Mouse (Mus musculus): ENCODE measurements around the gene Tet2. TPM values are rescaled to one million over a fixed set of nuclear protein-coding genes. Genes with fewer than 3 reads are reported as not detected.

Tet2 gene
- polyA plus RNA-seq, 1 experiment from 2014 or later: 16.1 TPM

GRCm38 (mm10) chr3:133435774-133436148, 109.2 kb downstream of the Tet2 start:
- no peaks in the 10 kb centered on the region for H3K4me1 ChIP-seq (ENCODE audit: insufficient read depth, low read depth, low read length)
- no peak overlapping the region for H3K4me2 ChIP-seq (replicated peaks; ENCODE audit: low read depth, low read length)
- H3K36me3 ChIP-seq (ENCODE audit: insufficient read depth, low read length): no peaks in the 10 kb centered on the region
- no peaks in the 10 kb centered on the region for H3K27me3 ChIP-seq (replicated peaks; ENCODE audit: insufficient read depth, low read length)
- H3K27ac ChIP-seq (ENCODE audit: low read length): no peak overlapping the region
- DNase-seq (ENCODE audit: low spot score): no peak
- no peak for ATAC-seq
- H3K9ac ChIP-seq (replicated peaks; ENCODE audit: low read depth): no peak overlapping the region
- no peak for TF ChIP-seq CTCF (IDR thresholded peaks at IDR 0.05)
- no peak for TF ChIP-seq EP300 (IDR thresholded peaks at IDR 0.05)
- H3K4me3 ChIP-seq (ENCODE audit: low read depth, low read length): no peak overlapping the region
- no peaks in the 10 kb centered on the region for H3K9me3 ChIP-seq (ENCODE audit: low read length)
- 59% methylated on average over 1 of the region's 1 CpGs for WGBS

- H3K9me3 ChIP-seq (ENCODE audit: low read length): no peaks in the 10 kb centered on the region
- H3K4me2 ChIP-seq (replicated peaks; ENCODE audit: low read depth, low read length): no peak overlapping the region
- H3K27me3 ChIP-seq (replicated peaks; ENCODE audit: insufficient read depth, low read length): no peaks in the 10 kb centered on the region
- H3K36me3 ChIP-seq (ENCODE audit: insufficient read depth, low read length): no peaks in the 10 kb centered on the region
- no peak overlapping the region for H3K9ac ChIP-seq (replicated peaks; ENCODE audit: low read depth)
- H3K27ac ChIP-seq (ENCODE audit: low read length): no peak overlapping the region
- no peak overlapping the region for H3K4me3 ChIP-seq (ENCODE audit: low read depth, low read length)
- 82% methylated on average over 6 of the region's 6 CpGs for WGBS
- H3K4me1 ChIP-seq (ENCODE audit: insufficient read depth, low read depth, low read length): no peaks in the 10 kb centered on the region
- TF ChIP-seq EP300 (IDR thresholded peaks at IDR 0.05) (no peak), CTCF (IDR thresholded peaks at IDR 0.05) (no peak)
- no peak for DNase-seq (ENCODE audit: low spot score)
- no peak for ATAC-seq
These were observed 109.7 kb downstream of the Tet2 start for GRCm38 (mm10) chr3:133435141-133435773.

GRCm38 (mm10) chr3:133429394-133430173, 115.4 kb downstream of the Tet2 start:
- H3K9ac ChIP-seq (replicated peaks; ENCODE audit: low read depth): no peak overlapping the region
- TF ChIP-seq CTCF (IDR thresholded peaks at IDR 0.05): no peak
- TF ChIP-seq EP300 (IDR thresholded peaks at IDR 0.05): no peak
- 72% methylated on average over 4 of the region's 4 CpGs for WGBS
- H3K36me3 ChIP-seq (ENCODE audit: insufficient read depth, low read length): no peaks in the 10 kb centered on the region
- no peak overlapping the region for H3K4me2 ChIP-seq (replicated peaks; ENCODE audit: low read depth, low read length)
- no peaks in the 10 kb centered on the region for H3K27me3 ChIP-seq (replicated peaks; ENCODE audit: insufficient read depth, low read length)
- H3K4me1 ChIP-seq (ENCODE audit: insufficient read depth, low read depth, low read length): no peaks in the 10 kb centered on the region
- no peak overlapping the region for H3K4me3 ChIP-seq (ENCODE audit: low read depth, low read length)
- H3K9me3 ChIP-seq (ENCODE audit: low read length): no peaks in the 10 kb centered on the region
- no peak overlapping the region for H3K27ac ChIP-seq (ENCODE audit: low read length)
- no peak for ATAC-seq
- no peak for DNase-seq (ENCODE audit: low spot score)

GRCm38 (mm10) chr3:133428003-133428402, 116.9 kb downstream of the Tet2 start:
- no peak for ATAC-seq
- Histone ChIP-seq H3K27ac (ENCODE audit: low read length) (no peak overlapping the region), H3K9ac (replicated peaks; ENCODE audit: low read depth) (no peak overlapping the region), H3K27me3 (replicated peaks; ENCODE audit: insufficient read depth, low read length) (no peaks in the 10 kb centered on the region), H3K4me2 (replicated peaks; ENCODE audit: low read depth, low read length) (no peak overlapping the region), H3K4me3 (ENCODE audit: low read depth, low read length) (no peak overlapping the region), H3K36me3 (ENCODE audit: insufficient read depth, low read length) (no peaks in the 10 kb centered on the region), H3K4me1 (ENCODE audit: insufficient read depth, low read depth, low read length) (no peaks in the 10 kb centered on the region), H3K9me3 (ENCODE audit: low read length) (no peaks in the 10 kb centered on the region)
- no peak for TF ChIP-seq EP300 (IDR thresholded peaks at IDR 0.05)
- no peak for TF ChIP-seq CTCF (IDR thresholded peaks at IDR 0.05)
- WGBS: 70% methylated on average over 4 of the region's 4 CpGs
- no peak for DNase-seq (ENCODE audit: low spot score)

- no peak overlapping the region for H3K4me2 ChIP-seq (replicated peaks; ENCODE audit: low read depth, low read length)
- no peaks in the 10 kb centered on the region for H3K36me3 ChIP-seq (ENCODE audit: insufficient read depth, low read length)
- no peaks in the 10 kb centered on the region for H3K4me1 ChIP-seq (ENCODE audit: insufficient read depth, low read depth, low read length)
- ATAC-seq (no peak), DNase-seq (ENCODE audit: low spot score) (no peak)
- TF ChIP-seq CTCF (IDR thresholded peaks at IDR 0.05) (no peak), EP300 (IDR thresholded peaks at IDR 0.05) (no peak)
- no peak overlapping the region for H3K4me3 ChIP-seq (ENCODE audit: low read depth, low read length)
- no peak overlapping the region for H3K27ac ChIP-seq (ENCODE audit: low read length)
- H3K9me3 ChIP-seq (ENCODE audit: low read length): no peaks in the 10 kb centered on the region
- H3K27me3 ChIP-seq (replicated peaks; ENCODE audit: insufficient read depth, low read length): no peaks in the 10 kb centered on the region
- H3K9ac ChIP-seq (replicated peaks; ENCODE audit: low read depth): no peak overlapping the region
These were observed 121.9 kb downstream of the Tet2 start for GRCm38 (mm10) chr3:133423073-133423472.

- H3K36me3 ChIP-seq (ENCODE audit: insufficient read depth, low read length): no peaks in the 10 kb centered on the region
- H3K9ac ChIP-seq (replicated peaks; ENCODE audit: low read depth): no peak overlapping the region
- H3K4me2 ChIP-seq (replicated peaks; ENCODE audit: low read depth, low read length): no peak overlapping the region
- WGBS: 81% methylated on average over 4 of the region's 4 CpGs
- H3K4me3 ChIP-seq (ENCODE audit: low read depth, low read length): no peak overlapping the region
- no peaks in the 10 kb centered on the region for H3K4me1 ChIP-seq (ENCODE audit: insufficient read depth, low read depth, low read length)
- ATAC-seq (no peak), DNase-seq (ENCODE audit: low spot score) (no peak)
- no peak for TF ChIP-seq CTCF (IDR thresholded peaks at IDR 0.05)
- TF ChIP-seq EP300 (IDR thresholded peaks at IDR 0.05): no peak
- no peaks in the 10 kb centered on the region for H3K9me3 ChIP-seq (ENCODE audit: low read length)
- H3K27ac ChIP-seq (ENCODE audit: low read length): no peak overlapping the region
- H3K27me3 ChIP-seq (replicated peaks; ENCODE audit: insufficient read depth, low read length): no peaks in the 10 kb centered on the region
These were observed 130.2 kb downstream of the Tet2 start for GRCm38 (mm10) chr3:133414747-133415146.

Small RNA genes within 50 kb of the gene (microRNA-seq; reads per million reads assigned to microRNA genes)
- gene Gm25042: not detected

Other genes starting within 250 kb of the Tet2 start
- gene Ppa2, start 235.0 kb downstream of the Tet2 start, polyA plus RNA-seq (2015; fragmentation: Nextera tagmentation; extraction: Ambion mirVana): 94.1 and 104 TPM in 2 replicates

Data from lung, postnatal 0 days (tissue).